Mouse (Mus musculus) liver, embryonic 11.5 days (tissue): ENCODE data around the gene Fhdc1. TPM values are rescaled to one million over a fixed set of nuclear protein-coding genes. Genes with fewer than 3 reads are reported as not detected.

Experiments used
- ATAC-seq: fragments of 200-750 bp; cut with Nextera tagmentation; replicated peaks from 2 replicates; pipeline ENCODE4 v1.8.0; 2017; ENCODE audit warnings: moderate number of reproducible peaks, mild to moderate bottlenecking, moderate TSS enrichment, moderate library complexity; ENCODE audit not compliant: low FRiP score
- DNase-seq: peaks from one replicate; pipeline ENCODE4 v3.0.0-alpha.2; 2017; ENCODE audit warnings: low spot score
- H3K27ac ChIP-seq: fragments of 300-500 bp; sonication (generic); 2 replicates; pipeline ENCODE4 v1.5.1; 2014; ENCODE audit warnings: mild to moderate bottlenecking, low read depth, low read length, control low read depth
- H3K27me3 ChIP-seq: fragments of 300-500 bp; sonication (generic); replicated peaks from 2 replicates; pipeline ENCODE4 v1.6.1; 2014; ENCODE audit warnings: low read length, mixed read lengths; ENCODE audit not compliant: control insufficient read depth, insufficient read depth
- H3K36me3 ChIP-seq: fragments of 300-500 bp; sonication (generic); 2 replicates; pipeline ENCODE4 v1.6.1; 2014; ENCODE audit warnings: mild to moderate bottlenecking, low read length, moderate library complexity, mixed read lengths; ENCODE audit not compliant: control insufficient read depth, insufficient read depth
- H3K4me1 ChIP-seq: fragments of 300-500 bp; sonication (generic); replicated peaks from 2 replicates; pipeline ENCODE4 v1.6.1; 2014; ENCODE audit warnings: low read length, mixed read lengths; ENCODE audit not compliant: control insufficient read depth, insufficient read depth
- H3K4me2 ChIP-seq: fragments of 300-500 bp; sonication (generic); 2 replicates; pipeline ENCODE4 v1.6.1; 2014; ENCODE audit warnings: mild to moderate bottlenecking, control low read depth, moderate library complexity
- H3K4me3 ChIP-seq: fragments of 300-500 bp; sonication (generic); 2 replicates; pipeline ENCODE4 v1.5.1; 2014; ENCODE audit warnings: low read depth, low read length, control low read depth
- H3K9ac ChIP-seq: fragments of 300-500 bp; sonication (generic); 2 replicates; pipeline ENCODE4 v1.6.1; 2014; ENCODE audit warnings: low read depth, low read length, control low read depth
- H3K9me3 ChIP-seq: fragments of 300-500 bp; sonication (generic); 2 replicates; pipeline ENCODE4 v1.6.1; 2016; ENCODE audit warnings: low read length, inconsistent platforms, mixed read lengths; ENCODE audit not compliant: control insufficient read depth
- WGBS: fragments of 180-500 bp; shearing (Covaris S2); extraction: QIAGEN DNeasy Blood & Tissue Kit; methylation state at CpG from one replicate; pipeline ENCODE4 v1.1.7; 2014; 5-methylcytosine and 5-hydroxymethylcytosine counted together
- polyA plus RNA-seq: library from polyadenylated mRNA; unstranded; fragments of >200 nt; fragmentation: Nextera tagmentation; extraction: Ambion mirVana; gene quantifications from 2 replicates; pipeline ENCODE4 v1.2.1, GENCODE M21; 2014

The Fhdc1 gene
- polyA plus RNA-seq, 1 experiment from 2014 or later: 7.6 TPM

DNA sequence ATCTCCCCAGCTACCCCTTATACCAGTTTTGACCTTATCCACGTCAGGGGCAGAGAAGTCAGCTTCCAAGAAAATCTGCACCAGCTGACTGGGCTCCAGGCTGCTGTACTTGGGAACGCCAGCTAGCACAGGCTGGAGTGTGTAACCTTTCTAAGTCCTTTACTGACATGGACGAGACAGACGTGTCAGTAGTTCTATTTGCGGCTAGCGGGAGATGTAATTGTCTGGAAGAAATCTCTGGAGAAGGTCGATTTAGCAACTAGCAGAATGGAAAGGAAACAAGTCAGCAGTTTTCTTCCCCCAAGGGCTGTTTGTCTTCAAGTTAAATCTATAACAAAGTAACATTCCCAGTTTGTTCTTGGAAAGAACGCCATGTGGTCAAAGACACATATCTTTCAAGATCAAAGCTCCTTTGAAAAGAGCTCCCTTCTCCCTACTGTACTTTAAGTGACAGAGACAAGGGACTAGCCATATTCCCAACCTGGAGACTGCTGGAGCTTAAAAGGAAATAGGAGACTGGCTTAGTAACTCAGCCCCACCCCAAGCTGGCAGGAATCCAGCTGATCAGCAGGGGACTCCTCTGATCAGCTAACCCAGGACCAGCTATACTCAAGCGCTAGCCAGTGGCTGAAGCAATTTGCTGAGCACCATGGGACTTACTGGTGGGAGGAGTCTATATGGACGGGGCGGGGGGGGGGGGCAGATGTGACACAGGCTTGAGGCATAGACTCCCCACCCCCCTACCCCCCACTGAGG, 44.8 kb downstream of the Fhdc1 start:
- DNase-seq (no peak), ATAC-seq (no peak)
- no peaks in the 10 kb centered on the region for H3K36me3 ChIP-seq
- H3K9me3 ChIP-seq: no peaks in the 10 kb centered on the region
- no peak overlapping the region for H3K9ac ChIP-seq
- H3K27ac ChIP-seq: no peak overlapping the region
- no peak overlapping the region for H3K4me3 ChIP-seq
- no peaks in the 10 kb centered on the region for H3K4me1 ChIP-seq
- H3K27me3 ChIP-seq: peaks cover 21% of the 10 kb centered on the region
- no peak overlapping the region for H3K4me2 ChIP-seq
- 39% methylated on average over 11 of the region's 11 CpGs for WGBS

GRCm38 (mm10) chr3:84432797-84433445, 47.3 kb downstream of the Fhdc1 start:
- ATAC-seq (no peak), DNase-seq (no peak)
- Histone ChIP-seq H3K4me2 (no peak overlapping the region), H3K9ac (no peak overlapping the region), H3K36me3 (no peaks in the 10 kb centered on the region), H3K27me3 (peaks cover 21% of the 10 kb centered on the region), H3K4me3 (no peak overlapping the region), H3K9me3 (no peaks in the 10 kb centered on the region), H3K27ac (no peak overlapping the region), H3K4me1 (no peaks in the 10 kb centered on the region)
- 81% methylated on average over 10 of the region's 10 CpGs for WGBS

GRCm38 (mm10) chr3:84431257-84431656, 49.0 kb downstream of the Fhdc1 start:
- ATAC-seq (no peak), DNase-seq (no peak)
- Histone ChIP-seq H3K4me2 (no peak overlapping the region), H3K9me3 (no peaks in the 10 kb centered on the region), H3K4me1 (no peaks in the 10 kb centered on the region), H3K36me3 (no peaks in the 10 kb centered on the region), H3K27ac (no peak overlapping the region), H3K4me3 (no peak overlapping the region), H3K27me3 (peaks cover 16% of the 10 kb centered on the region), H3K9ac (no peak overlapping the region)
- 67% methylated on average over 5 of the region's 5 CpGs for WGBS

- H3K27me3 ChIP-seq: peaks cover 12% of the 10 kb centered on the region
Observed at GRCm38 (mm10) chr3:84430152-84430551, 50.1 kb downstream of the Fhdc1 start.

GRCm38 (mm10) chr3:84428994-84429725, 51.1 kb downstream of the Fhdc1 start:
- H3K9me3 ChIP-seq: no peaks in the 10 kb centered on the region
- H3K4me3 ChIP-seq: no peak overlapping the region
- H3K4me1 ChIP-seq: no peaks in the 10 kb centered on the region
- no peak for DNase-seq
- 84% methylated on average over 12 of the region's 12 CpGs for WGBS
- H3K27me3 ChIP-seq: peaks cover 6% of the 10 kb centered on the region
- H3K27ac ChIP-seq: no peak overlapping the region
- H3K4me2 ChIP-seq: no peak overlapping the region
- H3K9ac ChIP-seq: no peak overlapping the region
- H3K36me3 ChIP-seq: no peaks in the 10 kb centered on the region
- ATAC-seq: no peak

More at GRCm38 (mm10) chr3:84430152-84430551, 50.1 kb downstream of the Fhdc1 start:
- H3K27ac ChIP-seq: no peak overlapping the region
- no peaks in the 10 kb centered on the region for H3K4me1 ChIP-seq
- H3K36me3 ChIP-seq: no peaks in the 10 kb centered on the region
- no peaks in the 10 kb centered on the region for H3K9me3 ChIP-seq
- ATAC-seq (no peak), DNase-seq (no peak)
- H3K9ac ChIP-seq: no peak overlapping the region
- no peak overlapping the region for H3K4me3 ChIP-seq
- 34% methylated on average over 2 of the region's 2 CpGs for WGBS
- H3K4me2 ChIP-seq: no peak overlapping the region

- Histone ChIP-seq H3K9me3 (no peaks in the 10 kb centered on the region), H3K4me1 (no peaks in the 10 kb centered on the region), H3K4me3 (no peak overlapping the region), H3K27ac (no peak overlapping the region), H3K4me2 (no peak overlapping the region), H3K9ac (no peak overlapping the region), H3K36me3 (no peaks in the 10 kb centered on the region), H3K27me3 (peaks cover 3% of the 10 kb centered on the region)
- ATAC-seq (no peak), DNase-seq (no peak)
- 74% methylated on average over 5 of the region's 5 CpGs for WGBS
Observed at GRCm38 (mm10) chr3:84427779-84428178, 52.5 kb downstream of the Fhdc1 start.

DNA sequence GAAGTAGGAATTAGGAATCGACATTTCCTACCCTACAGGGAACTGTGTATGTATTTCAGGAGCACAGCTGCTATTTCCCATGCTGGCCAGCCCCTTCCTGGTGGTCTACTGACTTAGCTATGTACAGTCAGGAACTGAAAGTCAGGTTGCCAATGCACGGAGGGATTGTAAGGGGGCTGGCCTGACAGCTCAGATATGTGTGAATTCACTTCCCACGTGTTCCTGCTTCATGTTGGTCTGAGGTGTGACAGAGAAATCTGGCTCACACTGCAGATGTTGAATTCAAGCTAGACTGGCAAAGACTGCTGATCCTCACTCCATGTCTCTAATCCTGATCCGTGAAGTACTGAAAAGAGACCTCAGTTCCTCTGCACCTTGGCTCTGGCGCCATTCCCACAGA, 57.9 kb downstream of the Fhdc1 start:
- H3K27ac ChIP-seq: no peak overlapping the region
- no peak overlapping the region for H3K9ac ChIP-seq
- H3K27me3 ChIP-seq: peaks cover 4% of the 10 kb centered on the region; the same call in 1 of the 2 replicates
- WGBS: 67% methylated on average over 5 of the region's 5 CpGs
- ATAC-seq (no peak), DNase-seq (no peak)
- H3K36me3 ChIP-seq: no peaks in the 10 kb centered on the region
- no peak overlapping the region for H3K4me3 ChIP-seq
- no peak overlapping the region for H3K4me2 ChIP-seq
- no peaks in the 10 kb centered on the region for H3K4me1 ChIP-seq
- no peaks in the 10 kb centered on the region for H3K9me3 ChIP-seq

- ATAC-seq: peak; percentile 80
Observed at GRCm38 (mm10) chr3:84413868-84414267, 66.4 kb downstream of the Fhdc1 start.

More at GRCm38 (mm10) chr3:84413868-84414267, 66.4 kb downstream of the Fhdc1 start:
- Histone ChIP-seq H3K27ac (peak overlapping the region; percentile 51), H3K36me3 (no peaks in the 10 kb centered on the region), H3K9me3 (no peaks in the 10 kb centered on the region), H3K4me1 (peaks cover 32% of the 10 kb centered on the region), H3K9ac (0 out of 2 replicates have a peak overlapping the region, but pooled peaks have one; percentile 40), H3K4me3 (no peak overlapping the region), H3K4me2 (peak overlapping the region; percentile 52), H3K27me3 (no peaks in the 10 kb centered on the region)
- DNase-seq: no peak
- WGBS: 22% methylated on average over 4 of the region's 4 CpGs
